Mouse (Mus musculus): ENCODE results near the gene Riox1. TPM values are rescaled to one million over a fixed set of nuclear protein-coding genes. Genes with fewer than 3 reads are reported as not detected.
"Not testable (repeated sequence)": the region's sequence is repeated elsewhere in the genome, so short reads cannot be mapped to it uniquely, and the experiment has no call there.

Riox1 gene
- polyA plus RNA-seq, 1 experiment from 2014 or later: 11.9 TPM

DNA sequence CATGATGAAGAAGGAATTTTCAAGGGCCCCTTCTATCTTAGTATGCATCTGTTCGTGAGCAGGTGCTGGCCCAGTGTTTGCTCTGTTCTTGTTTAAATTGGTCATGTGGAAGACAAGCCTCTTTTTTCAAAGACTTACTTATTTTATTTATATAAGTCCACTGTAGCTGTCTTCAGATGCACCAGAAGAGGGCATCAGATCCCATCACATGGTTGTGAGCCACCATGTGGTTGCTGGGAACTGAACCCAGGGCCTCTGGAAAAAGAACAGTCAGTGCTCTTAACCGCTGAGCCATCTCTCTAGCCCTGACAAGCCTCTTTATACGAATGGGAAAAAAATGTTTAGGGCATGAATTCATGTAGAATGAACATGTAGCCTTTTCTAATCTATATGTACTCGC is 39.0 kb downstream of the Riox1 start:
- Histone ChIP-seq H3K9me3 (replicated peaks) (no peaks in the 10 kb centered on the region), H3K4me3 (replicated peaks) (no peak overlapping the region), H3K27ac (replicated peaks) (no peak overlapping the region), H3K9ac (replicated peaks) (no peak overlapping the region), H3K27me3 (replicated peaks) (no peaks in the 10 kb centered on the region), H3K4me2 (no peak overlapping the region), H3K4me1 (peaks cover 9% of the 10 kb centered on the region), H3K36me3 (no peaks in the 10 kb centered on the region)
- WGBS: 97% methylated on average over 4 of the region's 4 CpGs
- no peak for ATAC-seq (ENCODE audit: low FRiP score)

DNA sequence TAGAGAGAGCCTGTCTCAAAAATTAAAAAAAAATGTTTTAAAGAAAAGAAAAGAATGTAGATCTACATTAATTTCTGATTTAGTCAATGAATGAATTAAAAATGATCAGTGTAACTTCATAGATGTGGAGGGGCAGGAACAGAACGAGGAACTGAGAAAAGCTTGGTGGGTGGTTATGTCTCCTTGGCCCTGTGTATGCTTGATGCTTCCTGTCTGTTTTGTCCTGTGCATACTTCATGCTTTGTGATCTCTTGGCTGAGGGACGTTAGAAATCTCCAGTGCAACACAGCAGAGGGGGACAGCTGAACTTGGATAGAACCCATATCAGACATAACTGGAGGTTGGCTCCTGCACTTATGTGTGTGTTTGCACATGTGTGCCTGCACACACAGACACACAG is 46.8 kb downstream of the Riox1 start:
- Histone ChIP-seq H3K27me3 (replicated peaks) (no peaks in the 10 kb centered on the region), H3K36me3 (no peaks in the 10 kb centered on the region), H3K4me1 (0 out of 2 replicates have a peak, but pooled peaks cover 8% of the 10 kb centered on the region), H3K4me3 (replicated peaks) (no peak overlapping the region), H3K27ac (replicated peaks) (no peak overlapping the region), H3K9ac (replicated peaks) (no peak overlapping the region), H3K9me3 (replicated peaks) (no peaks in the 10 kb centered on the region), H3K4me2 (no peak overlapping the region)
- ATAC-seq (ENCODE audit: low FRiP score): no peak
- 76% methylated on average over 2 of the region's 2 CpGs for WGBS

DNA sequence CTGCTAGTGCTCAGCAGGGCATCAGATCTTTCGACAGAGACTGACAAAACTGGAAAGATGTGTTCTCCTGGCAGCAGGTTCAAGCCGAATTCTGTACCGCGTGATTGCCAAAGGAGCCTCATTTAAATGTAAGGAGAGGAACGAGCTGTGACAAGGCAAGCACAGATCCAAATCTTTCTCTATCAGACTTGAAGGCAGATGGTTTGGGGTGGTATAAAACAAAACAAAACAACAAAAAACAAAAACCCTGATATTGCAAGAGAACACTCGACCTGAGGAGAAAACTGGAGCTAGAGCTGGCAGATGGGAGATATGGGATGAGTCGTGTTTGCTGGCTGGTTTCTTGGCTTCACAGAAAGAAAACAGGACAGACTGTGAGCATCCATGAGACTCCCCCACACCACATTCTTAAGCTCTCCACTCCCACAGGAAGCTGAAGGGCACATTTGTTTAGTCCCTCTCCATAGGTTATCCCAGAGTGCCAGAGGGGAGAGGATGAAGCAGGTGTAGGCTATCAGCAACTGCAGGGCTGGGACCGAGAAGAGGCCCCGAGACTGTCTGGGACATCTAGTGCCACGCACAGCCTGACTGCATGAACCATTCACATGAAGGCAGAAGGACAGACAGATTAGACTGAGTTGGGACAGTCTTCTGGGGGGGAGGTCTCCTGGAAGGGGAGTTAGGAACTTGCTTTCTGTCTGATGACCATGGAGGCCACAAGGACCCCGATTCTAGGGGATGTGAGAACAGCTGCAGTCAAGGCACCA is 48.1 kb downstream of the Riox1 start:
- H3K9me3 ChIP-seq (replicated peaks): no peaks in the 10 kb centered on the region
- no peaks in the 10 kb centered on the region for H3K27me3 ChIP-seq (replicated peaks)
- H3K27ac ChIP-seq (replicated peaks): 0 out of 2 replicates have a peak overlapping the region, but pooled peaks have one; percentile 23
- ATAC-seq (ENCODE audit: low FRiP score): no peak
- WGBS: 65% methylated on average over 11 of the region's 11 CpGs
- 0 out of 2 replicates have a peak, but pooled peaks cover 8% of the 10 kb centered on the region for H3K4me1 ChIP-seq
- H3K4me3 ChIP-seq (replicated peaks): no peak overlapping the region
- H3K36me3 ChIP-seq: no peaks in the 10 kb centered on the region
- no peak overlapping the region for H3K4me2 ChIP-seq
- H3K9ac ChIP-seq (replicated peaks): no peak overlapping the region

DNA sequence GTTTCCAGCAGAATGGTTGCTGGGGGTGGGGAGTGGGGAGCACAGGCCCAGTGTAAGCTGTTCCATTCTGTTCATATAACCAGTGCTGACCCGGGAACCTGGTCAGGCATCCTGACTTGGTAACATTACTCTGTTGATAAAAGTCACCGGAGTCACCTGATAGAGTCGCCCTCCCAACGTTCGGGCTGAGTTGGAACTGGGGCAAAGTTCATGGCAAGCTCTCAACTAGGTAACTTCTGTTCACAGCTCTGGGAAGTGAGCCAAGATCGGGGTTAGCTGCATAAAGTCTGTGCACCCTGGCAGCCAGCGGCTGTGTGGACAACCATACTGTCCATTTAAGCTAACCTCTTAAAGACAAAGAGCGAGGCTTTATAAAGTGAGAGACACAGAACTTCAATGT is 48.8 kb downstream of the Riox1 start:
- H3K27me3 ChIP-seq (replicated peaks); ATAC-seq (ENCODE audit: low FRiP score); H3K36me3 ChIP-seq; H3K4me2 ChIP-seq; H3K27ac ChIP-seq (replicated peaks); H3K4me1 ChIP-seq; H3K9ac ChIP-seq (replicated peaks); H3K9me3 ChIP-seq (replicated peaks); H3K4me3 ChIP-seq (replicated peaks): not testable (repeated sequence)
- WGBS: 67% methylated on average over 8 of the region's 8 CpGs

DNA sequence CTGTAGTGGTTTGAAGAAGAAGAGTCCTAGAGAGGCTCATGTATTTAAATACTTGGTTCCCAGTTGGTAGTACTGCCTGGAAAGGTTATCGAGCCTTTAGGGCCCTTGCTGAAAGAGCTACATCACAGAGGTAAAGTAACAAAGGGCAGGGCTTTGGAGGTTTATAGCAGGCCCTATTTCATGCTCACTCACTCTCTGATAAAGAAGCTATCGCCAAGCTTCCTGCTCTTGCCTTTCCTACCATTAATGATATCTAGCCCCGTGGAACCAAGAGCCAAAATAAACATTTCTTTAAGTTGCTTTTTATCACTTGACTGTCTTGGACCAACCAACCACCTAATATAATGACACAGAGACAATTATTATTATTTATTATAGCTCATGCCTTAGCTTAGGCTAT is 50.0 kb downstream of the Riox1 start:
- ATAC-seq (ENCODE audit: low FRiP score): no peak
- WGBS: 52% methylated on average over 3 of the region's 3 CpGs
- H3K4me3 ChIP-seq (replicated peaks): no peak overlapping the region
- no peak overlapping the region for H3K9ac ChIP-seq (replicated peaks)
- H3K4me1 ChIP-seq: 0 out of 2 replicates have a peak, but pooled peaks cover 8% of the 10 kb centered on the region
- no peaks in the 10 kb centered on the region for H3K9me3 ChIP-seq (replicated peaks)
- H3K27me3 ChIP-seq (replicated peaks): no peaks in the 10 kb centered on the region
- H3K36me3 ChIP-seq: no peaks in the 10 kb centered on the region
- H3K4me2 ChIP-seq: no peak overlapping the region
- H3K27ac ChIP-seq (replicated peaks): no peak overlapping the region

Other genes with a start within 250 kb of the Riox1 start
- 0.23 and 0.43 TPM in 2 replicates for gene Papln, start 187.0 kb upstream of the Riox1 start, polyA plus RNA-seq (2015; fragmentation: Nextera tagmentation; extraction: Ambion mirVana)
- gene Numb, start 28.7 kb upstream of the Riox1 start, polyA plus RNA-seq (2015; fragmentation: Nextera tagmentation; extraction: Ambion mirVana): 14.9 and 17.4 TPM in 2 replicates
- not detected in 2 replicates for gene Heatr4, start 34.2 kb downstream of the Riox1 start, polyA plus RNA-seq (2015; fragmentation: Nextera tagmentation; extraction: Ambion mirVana)
- 13.3 and 16.6 TPM in 2 replicates for gene Acot2, start 37.3 kb downstream of the Riox1 start, polyA plus RNA-seq (2015; fragmentation: Nextera tagmentation; extraction: Ambion mirVana)
- gene Acot1, start 58.9 kb downstream of the Riox1 start, polyA plus RNA-seq (2015; fragmentation: Nextera tagmentation; extraction: Ambion mirVana): 71.2 and 78.4 TPM in 2 replicates
- 0.55 and 1.2 TPM in 2 replicates for gene Acot4, start 87.8 kb downstream of the Riox1 start, polyA plus RNA-seq (2015; fragmentation: Nextera tagmentation; extraction: Ambion mirVana)
- not detected in 2 replicates for gene Gm49366, start 88.3 kb downstream of the Riox1 start, polyA plus RNA-seq (2015; fragmentation: Nextera tagmentation; extraction: Ambion mirVana)
- gene Acot3, start 101.5 kb downstream of the Riox1 start, polyA plus RNA-seq (2015; fragmentation: Nextera tagmentation; extraction: Ambion mirVana): 0.80 and 1.1 TPM in 2 replicates
- gene Acot5, start 118.7 kb downstream of the Riox1 start, polyA plus RNA-seq (2015; fragmentation: Nextera tagmentation; extraction: Ambion mirVana): 0.88 and 1.00 TPM in 2 replicates
- gene Acot6, start 150.0 kb downstream of the Riox1 start, polyA plus RNA-seq (2015; fragmentation: Nextera tagmentation; extraction: Ambion mirVana): 1.4 and 1.6 TPM in 2 replicates
- 6.7 and 7.0 TPM in 2 replicates for gene Dnal1, start 163.8 kb downstream of the Riox1 start, polyA plus RNA-seq (2015; fragmentation: Nextera tagmentation; extraction: Ambion mirVana)
- gene Pnma1, start 197.9 kb downstream of the Riox1 start, polyA plus RNA-seq (2015; fragmentation: Nextera tagmentation; extraction: Ambion mirVana): 3.2 and 3.8 TPM in 2 replicates

All from neural tube, embryonic 15.5 days (tissue).